Mouse (Mus musculus) cerebellum, adult 2 months (tissue): ENCODE measurements around the gene Meis2.

Experiments
- CTCF ChIP-seq: fragments of 200-500 bp; IDR thresholded peaks from 2 replicates; pipeline ENCODE4 v1.5.1; 2011; ENCODE audit warnings: low read depth, mild to moderate bottlenecking, control low read depth, low read length, moderate library complexity, borderline replicate concordance; ENCODE audit not compliant: insufficient read depth
- POLR2A ChIP-seq: fragments of 200-500 bp; IDR thresholded peaks from 2 replicates; pipeline ENCODE4 v1.6.1; 2011; ENCODE audit warnings: low read length, control low read depth, borderline replicate concordance; ENCODE audit not compliant: insufficient read depth

- TF ChIP-seq POLR2A (no peak), CTCF (no peak)
Measured at GRCm38 (mm10) chr2:115971296-115971805, 94.3 kb downstream of the Meis2 start.
